Mouse (Mus musculus) right cerebral cortex, postnatal 10 days (tissue): Measurements from ENCODE around the gene Akap7.
"Not testable (repeated sequence)": the region's sequence is repeated elsewhere in the genome, so short reads cannot be mapped to it uniquely, and the experiment has no call there.

ENCODE experiments used
- DNase-seq, 2 experiments: peaks; one replicate each; pipeline ENCODE4 v3.0.0; 2021; ENCODE audit warnings: low spot score in 2 of 2

Akap7 gene

DNA sequence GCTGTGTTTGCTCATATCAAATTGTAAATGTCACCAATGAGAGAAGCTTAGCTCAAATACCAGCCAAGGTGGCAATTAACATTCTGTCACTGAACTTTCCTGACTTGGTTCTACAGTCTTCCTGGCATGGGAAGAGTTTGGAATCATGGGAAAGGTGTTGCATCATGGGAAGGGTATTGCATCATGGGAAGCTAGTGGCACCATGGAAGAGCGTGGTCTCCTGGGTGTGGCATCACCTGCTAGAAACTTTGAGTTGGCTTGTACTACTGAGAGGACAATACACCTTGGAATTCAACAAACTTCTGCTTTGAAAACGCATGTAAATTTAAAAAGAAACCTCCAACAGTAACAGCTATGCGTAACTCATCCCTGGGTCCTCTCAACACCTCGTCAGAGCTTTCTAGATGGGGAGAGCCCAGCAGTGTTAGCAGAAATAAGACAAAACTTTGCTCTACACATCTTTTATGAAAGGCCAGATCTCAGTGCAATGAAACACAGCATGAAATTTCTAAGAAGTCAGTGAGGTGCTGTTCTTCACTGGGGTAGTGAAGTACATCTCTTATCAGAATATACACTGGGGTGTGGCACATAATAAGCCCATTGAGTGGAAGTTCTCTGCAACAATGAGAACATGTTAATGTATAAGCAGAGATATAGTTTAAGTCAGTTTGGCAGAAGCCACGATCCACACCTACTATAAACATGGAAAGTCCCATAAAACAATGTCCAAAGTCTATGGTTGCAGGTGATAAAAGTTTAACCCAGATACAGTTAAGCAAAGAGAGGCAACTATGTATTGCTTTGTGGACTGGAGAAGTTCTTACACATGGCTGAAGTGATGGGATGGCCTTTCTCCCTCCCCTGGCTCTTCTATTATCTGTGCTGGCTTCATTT, 115.2 kb downstream of the Akap7 start:
- DNase-seq = no peak

DNA sequence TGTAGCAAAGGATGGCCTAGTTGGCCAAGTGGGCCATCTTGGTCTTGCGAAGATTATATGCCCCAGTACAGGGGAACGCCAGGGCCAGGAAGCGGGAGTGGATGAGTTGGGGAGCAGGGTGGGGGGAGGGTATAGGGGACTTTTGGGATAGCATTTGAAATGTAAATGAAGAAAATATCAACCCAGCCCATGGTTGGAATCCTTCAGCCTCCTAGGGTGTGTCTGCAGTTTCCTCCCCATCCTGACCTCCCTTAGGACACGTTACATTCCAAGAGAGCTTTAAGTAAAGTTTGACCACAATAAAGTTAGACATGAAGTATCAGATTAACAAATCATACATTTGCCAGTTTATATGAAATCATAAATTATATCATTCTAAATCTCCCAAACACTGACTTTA, 116.5 kb downstream of the Akap7 start:
- no peak for DNase-seq

- not testable (repeated sequence) for DNase-seq
These were observed 121.4 kb downstream of the Akap7 start for GRCm38 (mm10) chr10:25186240-25186639.

DNA sequence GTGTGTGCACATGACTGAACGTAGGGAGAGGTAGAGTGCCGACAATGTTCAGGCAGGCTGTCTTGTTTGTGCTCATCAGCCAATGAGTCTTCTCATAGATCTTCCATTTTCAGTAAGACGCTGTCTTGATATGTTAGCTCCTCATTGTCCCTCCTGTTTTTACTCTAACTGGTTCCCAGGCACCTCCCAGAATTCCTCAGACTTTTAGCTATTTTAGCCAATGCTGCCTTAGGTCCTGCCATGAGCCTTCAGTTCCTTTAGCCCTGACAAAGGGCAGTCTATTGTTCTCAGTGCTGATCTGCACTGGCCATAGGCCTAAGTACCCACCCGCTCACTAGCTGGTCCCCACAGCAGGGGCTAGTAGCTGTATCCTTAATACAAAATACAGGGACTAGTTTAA, 122.0 kb downstream of the Akap7 start:
- DNase-seq = no peak

DNA sequence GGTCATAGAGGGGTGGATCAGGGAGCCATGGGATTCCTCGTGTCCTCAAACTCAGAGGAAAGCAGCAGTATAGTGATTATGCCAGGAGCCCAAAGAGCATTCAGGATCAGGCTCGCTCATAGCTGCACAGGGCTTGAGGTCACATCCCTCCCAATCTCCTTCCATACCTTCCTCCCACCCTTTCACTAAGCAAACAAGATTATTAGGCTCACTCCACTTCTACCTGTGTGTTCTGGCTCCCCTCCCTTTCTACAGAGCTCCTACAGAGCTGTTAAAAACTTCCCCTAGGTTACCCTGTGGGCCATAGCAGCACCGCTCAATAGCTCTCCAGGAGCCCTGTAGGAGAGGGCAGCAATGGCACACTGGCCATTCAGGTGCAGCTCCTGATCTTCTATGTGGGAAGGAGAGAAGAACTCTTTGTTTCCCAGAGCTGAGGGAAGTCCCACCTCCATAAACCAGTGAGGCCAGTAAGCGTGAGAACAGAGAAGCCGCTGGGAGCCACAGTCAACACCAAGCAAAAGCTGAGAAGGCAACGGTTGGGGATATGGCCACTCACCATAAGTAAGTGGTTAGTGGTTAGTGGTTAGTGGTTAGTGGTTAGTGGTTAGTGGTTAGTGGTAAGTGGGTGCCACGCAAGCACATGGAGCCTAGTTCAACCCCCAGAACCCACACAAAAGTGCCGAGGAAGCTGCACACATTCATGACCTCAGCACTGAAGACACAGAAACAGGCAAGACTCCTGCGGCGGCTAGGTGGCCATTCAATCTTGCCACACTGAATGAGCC, 122.7 kb downstream of the Akap7 start:
- DNase-seq = no peak

DNA sequence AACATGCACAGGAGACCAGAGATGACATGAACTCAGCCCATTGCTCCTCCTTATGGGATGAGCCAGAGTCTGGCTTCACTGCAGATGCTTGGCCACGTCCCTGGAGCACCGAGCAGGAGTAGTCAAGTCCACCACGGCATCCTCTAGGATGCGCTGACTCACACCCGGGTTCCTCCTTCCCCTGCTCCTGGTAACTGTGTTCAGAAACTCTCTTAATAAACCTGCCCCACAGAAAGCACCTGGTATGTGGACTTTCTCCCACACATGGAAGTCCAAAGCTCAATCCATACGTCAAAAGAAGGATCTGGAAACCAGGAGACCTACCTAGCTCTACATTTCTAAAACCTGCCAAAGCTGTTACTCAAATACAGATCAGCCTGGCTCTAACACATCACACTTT, 124.4 kb downstream of the Akap7 start:
- DNase-seq = no peak

GRCm38 (mm10) chr10:25179030-25179429, 128.6 kb downstream of the Akap7 start:
- no peak for DNase-seq

DNA sequence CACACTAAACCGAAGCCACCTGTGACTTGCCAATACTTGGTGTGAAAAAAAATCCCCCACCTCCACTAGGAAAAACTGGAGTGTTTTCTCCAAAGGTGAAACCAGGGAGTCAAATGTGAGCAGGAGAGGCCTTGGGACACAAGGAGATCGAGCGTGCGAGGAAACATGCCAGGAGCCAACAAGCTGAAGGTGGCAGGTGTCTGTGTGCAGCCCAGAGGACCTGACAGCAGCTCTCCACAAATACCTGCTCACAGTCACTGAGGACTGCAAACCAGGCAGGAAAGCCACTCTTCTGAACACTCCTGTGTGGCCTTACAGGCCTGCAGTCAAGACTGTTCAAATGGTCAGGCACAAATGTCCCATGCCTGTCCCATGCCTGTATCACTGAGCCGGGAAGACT, 130.4 kb downstream of the Akap7 start:
- no peak for DNase-seq

DNA sequence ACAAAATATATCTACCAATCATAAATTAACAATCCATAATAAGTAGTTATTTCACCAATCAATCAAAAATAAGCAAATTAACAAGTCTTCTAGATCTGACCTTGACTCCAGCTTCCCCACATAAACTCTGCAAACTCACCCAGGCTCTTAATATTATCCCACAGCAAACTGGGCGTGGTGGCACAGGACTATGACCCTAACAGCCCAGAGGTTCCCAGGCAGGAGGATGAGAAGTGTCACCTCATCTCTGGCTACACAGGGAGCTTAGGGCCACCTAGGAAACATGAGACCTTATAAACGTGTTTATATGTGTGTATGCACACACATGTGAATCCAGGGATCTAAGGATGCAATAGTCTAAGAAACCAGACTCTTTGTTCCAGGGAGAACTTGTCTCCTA, 132.8 kb downstream of the Akap7 start:
- no peak for DNase-seq

GRCm38 (mm10) chr10:25167365-25168194, 140.1 kb downstream of the Akap7 start:
- DNase-seq = no peak

- not testable (repeated sequence) for DNase-seq
These were observed 144.2 kb downstream of the Akap7 start for GRCm38 (mm10) chr10:25163510-25163909.

- DNase-seq = no peak
These were observed 146.0 kb downstream of the Akap7 start for GRCm38 (mm10) chr10:25161701-25162100.

GRCm38 (mm10) chr10:25158651-25159050, 149.0 kb downstream of the Akap7 start:
- DNase-seq = no peak

GRCm38 (mm10) chr10:25157339-25157738, 150.3 kb downstream of the Akap7 start:
- DNase-seq = no peak

DNA sequence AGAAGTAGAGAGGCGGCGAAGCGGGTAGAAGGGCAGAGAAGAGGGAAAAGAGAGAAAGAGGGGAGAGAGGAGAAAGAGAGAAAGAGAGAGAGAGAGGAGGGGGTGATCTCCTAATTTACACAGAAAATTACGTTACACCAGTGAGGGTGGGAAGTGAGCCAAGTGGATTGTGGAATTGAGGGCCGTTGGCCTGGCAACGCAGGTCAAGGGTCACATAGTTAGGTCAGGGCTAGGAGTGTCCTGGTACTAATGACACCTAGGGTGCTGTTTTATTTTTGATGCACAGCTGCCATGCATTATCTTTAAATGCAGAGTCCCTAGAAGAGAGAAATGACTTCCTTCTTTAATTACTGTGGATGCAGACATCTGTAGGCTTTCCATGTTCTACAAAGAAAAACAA, 153.4 kb downstream of the Akap7 start:
- no peak for DNase-seq

- DNase-seq = no peak
These were observed 156.4 kb downstream of the Akap7 start for GRCm38 (mm10) chr10:25151172-25151800.

DNA sequence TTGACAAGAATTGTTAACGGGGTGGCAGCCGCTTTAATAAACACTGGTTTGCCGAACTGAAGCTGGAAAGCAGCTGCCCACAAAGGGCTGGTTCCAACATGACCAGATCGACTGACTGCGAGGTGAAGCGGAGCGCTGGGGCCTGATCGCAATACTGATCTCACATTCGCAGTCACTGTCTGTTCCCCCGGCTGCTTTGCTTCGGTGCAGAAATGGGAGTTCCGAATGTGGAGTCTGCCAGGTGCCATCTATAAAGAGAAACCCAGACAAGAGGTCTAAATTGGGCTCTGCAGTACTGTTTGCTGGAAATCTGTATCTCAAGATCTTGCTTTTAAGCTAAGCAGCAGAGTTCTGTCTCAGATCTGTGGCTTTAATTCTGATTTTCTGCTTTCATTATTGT, 161.8 kb downstream of the Akap7 start:
- DNase-seq = peak; percentile 77 to 86

DNA sequence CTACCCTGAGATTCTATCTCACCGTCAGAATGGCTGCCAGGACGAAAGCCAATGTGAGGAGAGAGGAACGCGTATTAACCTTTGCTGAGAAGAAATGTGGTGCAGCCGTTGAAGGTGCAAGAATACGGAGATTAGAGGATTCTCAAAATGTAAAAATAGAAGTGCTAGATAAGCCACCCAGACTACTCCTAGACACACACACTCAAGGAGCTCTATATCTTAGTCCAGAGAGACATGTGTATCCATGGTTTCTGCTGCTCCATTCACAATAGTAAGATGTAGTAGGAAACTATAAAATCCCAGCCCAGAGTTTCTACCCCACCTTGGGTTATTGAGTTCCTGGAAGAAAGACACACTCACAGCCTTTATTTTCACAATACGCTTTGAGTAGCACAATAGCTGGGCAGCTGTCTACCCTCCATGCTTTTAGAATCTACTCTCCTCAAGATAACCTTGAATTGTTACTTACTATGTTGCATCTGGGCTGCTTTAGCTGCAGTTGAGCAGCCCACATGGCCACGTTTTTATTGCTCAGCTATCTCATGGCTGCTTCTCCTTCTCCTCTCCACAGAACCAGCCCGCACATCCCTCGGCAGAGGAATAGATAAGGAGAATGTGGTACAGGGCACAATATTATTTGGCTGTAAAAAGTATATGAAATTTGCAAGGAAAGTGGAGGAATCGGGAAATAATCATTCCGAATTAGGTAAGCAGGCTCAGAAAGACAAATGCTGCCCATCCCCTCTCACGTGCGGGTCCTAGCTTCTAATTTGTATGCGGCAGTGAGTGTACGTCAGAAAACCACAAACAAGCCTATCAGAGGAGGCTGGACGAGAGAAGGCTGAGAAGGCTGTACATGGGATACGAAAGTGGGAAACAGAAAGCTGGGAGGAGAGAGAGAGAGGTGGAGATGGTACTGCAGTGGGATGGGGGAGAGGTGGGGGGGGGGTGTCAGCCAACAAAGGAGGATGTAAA, 162.6 kb downstream of the Akap7 start:
- peak; percentile 50 to 65 for DNase-seq

DNA sequence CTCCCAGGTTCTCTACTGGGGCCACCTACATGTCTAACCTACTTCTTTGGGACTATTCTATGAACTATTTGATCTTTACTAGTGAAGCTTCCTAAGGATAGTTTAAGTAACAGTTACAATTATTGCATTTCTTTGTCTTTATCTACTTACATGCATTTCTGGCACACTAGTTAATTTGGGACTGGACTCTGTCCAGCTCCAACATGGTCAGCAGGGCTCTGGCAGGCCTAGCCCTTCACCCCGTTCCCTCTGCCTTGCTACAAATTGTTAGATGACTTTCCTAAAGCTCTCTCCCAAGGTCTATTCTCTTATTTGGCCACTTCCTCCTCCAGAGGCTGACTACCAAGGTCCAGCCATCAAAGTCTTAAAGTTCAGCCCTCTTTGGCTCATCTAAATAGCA, 165.9 kb downstream of the Akap7 start:
- no peak for DNase-seq

DNA sequence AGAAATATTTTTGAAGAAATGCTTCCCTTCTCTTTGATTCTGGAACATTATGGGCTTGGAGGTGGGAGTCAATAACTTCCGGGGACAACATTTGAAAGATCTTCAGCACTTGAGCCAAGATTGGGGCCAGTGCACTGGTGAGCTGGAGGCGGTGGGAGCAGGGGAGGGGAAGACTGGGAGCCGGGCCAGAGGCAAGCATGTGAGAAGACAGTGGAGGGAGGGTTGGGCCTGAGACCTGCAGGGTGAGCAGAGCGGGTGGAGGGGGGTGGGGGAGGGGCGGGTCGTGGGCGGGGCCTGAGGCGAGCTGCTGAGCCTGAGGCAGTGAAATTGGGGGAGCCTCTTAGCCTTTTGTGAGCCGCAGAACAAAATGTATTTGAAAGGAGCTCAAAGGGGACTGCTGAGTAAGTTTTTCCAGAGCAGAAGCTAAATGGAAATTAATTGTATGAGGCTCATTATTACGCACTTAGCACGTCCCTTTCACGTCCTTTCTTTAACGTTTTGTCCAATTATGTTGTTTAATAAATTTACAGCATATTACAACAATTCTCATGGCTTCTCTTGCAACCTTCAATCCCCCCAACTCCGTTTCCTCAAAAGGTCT, 167.4 kb downstream of the Akap7 start:
- peak; percentile 71 to 73 for DNase-seq
